Mouse (Mus musculus) stomach, embryonic 15.5 days (tissue): ENCODE measurements at regions not wholly inside any gene's neighbourhood (a gene's known extent, or its start where the extent isn't known, plus 50 kb on each side); places are given as distances from the start of the nearest gene placed in this dataset.

Experiments
- ATAC-seq: fragments of 200-750 bp; cut with Nextera tagmentation; 2 replicates; pipeline ENCODE4 v1.8.0; 2017; ENCODE audit warnings: low read depth, moderate number of reproducible peaks, moderate TSS enrichment; ENCODE audit not compliant: insufficient read depth, low FRiP score
- H3K27ac ChIP-seq: fragments of 300-500 bp; sonication (generic); 2 replicates; pipeline ENCODE4 v1.5.1; 2015; ENCODE audit warnings: mild to moderate bottlenecking, inconsistent platforms
- H3K27me3 ChIP-seq: fragments of 300-500 bp; sonication (generic); replicated peaks from 2 replicates; pipeline ENCODE4 v1.6.1; 2015; ENCODE audit warnings: inconsistent platforms
- H3K36me3 ChIP-seq: fragments of 300-500 bp; sonication (generic); 2 replicates; pipeline ENCODE4 v1.6.1; 2015; ENCODE audit warnings: inconsistent platforms
- H3K4me1 ChIP-seq: fragments of 300-500 bp; sonication (generic); 2 replicates; pipeline ENCODE4 v1.6.1; 2015; ENCODE audit warnings: inconsistent platforms
- H3K4me2 ChIP-seq: fragments of 300-500 bp; sonication (generic); 2 replicates; pipeline ENCODE4 v1.6.1; 2015; ENCODE audit warnings: mild to moderate bottlenecking, inconsistent platforms
- H3K4me3 ChIP-seq: fragments of 300-500 bp; sonication (generic); replicated peaks from 2 replicates; pipeline ENCODE4 v1.5.1; 2015; ENCODE audit warnings: inconsistent platforms
- H3K9ac ChIP-seq: fragments of 300-500 bp; sonication (generic); 2 replicates; pipeline ENCODE4 v1.6.1; 2015; ENCODE audit warnings: inconsistent platforms
- H3K9me3 ChIP-seq: fragments of 300-500 bp; sonication (generic); 2 replicates; pipeline ENCODE4 v1.6.1; 2016; ENCODE audit warnings: inconsistent platforms
- WGBS: fragments of 180-500 bp; shearing (Covaris S2); methylation state at CpG from one replicate; pipeline ENCODE4 v1.1.7; 2015; 5-methylcytosine and 5-hydroxymethylcytosine counted together

GRCm38 (mm10) chr3:149846941-149847539 lies 856.7 kb upstream of the Adgrl2 start:
- Histone ChIP-seq H3K27ac (peak overlapping the region; percentile 31; the same call in 1 of the 2 replicates), H3K4me1 (peaks cover 9% of the 10 kb centered on the region; the same call in 1 of the 2 replicates), H3K9me3 (no peaks in the 10 kb centered on the region), H3K4me2 (no peak overlapping the region), H3K27me3 (no peaks in the 10 kb centered on the region), H3K36me3 (no peaks in the 10 kb centered on the region), H3K9ac (no peak overlapping the region), H3K4me3 (no peak overlapping the region)
- peak; percentile 66; the same call in 1 of the 2 replicates for ATAC-seq
- 46% methylated on average over 7 of the region's 7 CpGs for WGBS

GRCm38 (mm10) chr3:149845826-149846486 lies 855.6 kb upstream of the Adgrl2 start:
- no peak for ATAC-seq
- Histone ChIP-seq H3K36me3 (no peaks in the 10 kb centered on the region), H3K27me3 (no peaks in the 10 kb centered on the region), H3K9me3 (no peaks in the 10 kb centered on the region), H3K4me3 (no peak overlapping the region), H3K4me2 (no peak overlapping the region), H3K9ac (no peak overlapping the region), H3K4me1 (peaks cover 9% of the 10 kb centered on the region; the same call in 1 of the 2 replicates), H3K27ac (no peak overlapping the region)
- 33% methylated on average over 3 of the region's 3 CpGs for WGBS

GRCm38 (mm10) chr3:149845083-149845825 lies 854.9 kb upstream of the Adgrl2 start:
- Histone ChIP-seq H3K9me3 (no peaks in the 10 kb centered on the region), H3K4me3 (peak overlapping the region; percentile 16; the same call in 1 of the 2 replicates), H3K4me1 (peaks cover 9% of the 10 kb centered on the region; the same call in 1 of the 2 replicates), H3K36me3 (no peaks in the 10 kb centered on the region), H3K27me3 (no peaks in the 10 kb centered on the region), H3K9ac (no peak overlapping the region), H3K4me2 (peak overlapping the region; percentile 44), H3K27ac (no peak overlapping the region)
- WGBS, result 8% methylated on average over 18 of the region's 18 CpGs
- no peak for ATAC-seq

- Histone ChIP-seq H3K27me3 (no peaks in the 10 kb centered on the region), H3K27ac (no peak overlapping the region), H3K36me3 (no peaks in the 10 kb centered on the region), H3K9me3 (no peaks in the 10 kb centered on the region), H3K4me3 (no peak overlapping the region), H3K4me2 (no peak overlapping the region), H3K9ac (no peak overlapping the region), H3K4me1 (no peaks in the 10 kb centered on the region)
- no peak for ATAC-seq
Measured at GRCm38 (mm10) chr3:149837921-149838320, 847.6 kb upstream of the Adgrl2 start.

- H3K9ac ChIP-seq, result no peak overlapping the region
- H3K4me1 ChIP-seq, result no peaks in the 10 kb centered on the region
- H3K36me3 ChIP-seq, result no peaks in the 10 kb centered on the region
- 51% methylated on average over 11 of the region's 11 CpGs for WGBS
- H3K27ac ChIP-seq, result no peak overlapping the region
- no peaks in the 10 kb centered on the region for H3K9me3 ChIP-seq
- no peak overlapping the region for H3K4me2 ChIP-seq
- no peak overlapping the region for H3K4me3 ChIP-seq
- ATAC-seq, result no peak
- H3K27me3 ChIP-seq, result no peaks in the 10 kb centered on the region
Measured at GRCm38 (mm10) chr3:149836467-149837233, 846.3 kb upstream of the Adgrl2 start.

- Histone ChIP-seq H3K9me3 (no peaks in the 10 kb centered on the region), H3K36me3 (no peaks in the 10 kb centered on the region), H3K9ac (no peak overlapping the region), H3K27ac (no peak overlapping the region), H3K27me3 (no peaks in the 10 kb centered on the region), H3K4me1 (no peaks in the 10 kb centered on the region), H3K4me2 (no peak overlapping the region), H3K4me3 (no peak overlapping the region)
- no peak for ATAC-seq
- WGBS, result 39% methylated on average over 2 of the region's 2 CpGs
Measured at GRCm38 (mm10) chr3:149827181-149827580, 836.8 kb upstream of the Adgrl2 start.

GRCm38 (mm10) chr3:149826757-149827156 lies 836.4 kb upstream of the Adgrl2 start:
- Histone ChIP-seq H3K4me2 (no peak overlapping the region), H3K27ac (no peak overlapping the region), H3K4me3 (no peak overlapping the region), H3K36me3 (no peaks in the 10 kb centered on the region), H3K4me1 (no peaks in the 10 kb centered on the region), H3K27me3 (no peaks in the 10 kb centered on the region), H3K9me3 (no peaks in the 10 kb centered on the region), H3K9ac (no peak overlapping the region)
- no peak for ATAC-seq
- WGBS, result 50% methylated on average over 9 of the region's 9 CpGs

GRCm38 (mm10) chr3:149820670-149821069 lies 830.3 kb upstream of the Adgrl2 start:
- Histone ChIP-seq H3K27me3 (no peaks in the 10 kb centered on the region), H3K9me3 (no peaks in the 10 kb centered on the region), H3K4me2 (no peak overlapping the region), H3K27ac (no peak overlapping the region), H3K4me3 (no peak overlapping the region), H3K36me3 (no peaks in the 10 kb centered on the region), H3K4me1 (no peaks in the 10 kb centered on the region), H3K9ac (no peak overlapping the region)
- ATAC-seq, result no peak
- WGBS, result 83% methylated on average over 3 of the region's 3 CpGs

DNA sequence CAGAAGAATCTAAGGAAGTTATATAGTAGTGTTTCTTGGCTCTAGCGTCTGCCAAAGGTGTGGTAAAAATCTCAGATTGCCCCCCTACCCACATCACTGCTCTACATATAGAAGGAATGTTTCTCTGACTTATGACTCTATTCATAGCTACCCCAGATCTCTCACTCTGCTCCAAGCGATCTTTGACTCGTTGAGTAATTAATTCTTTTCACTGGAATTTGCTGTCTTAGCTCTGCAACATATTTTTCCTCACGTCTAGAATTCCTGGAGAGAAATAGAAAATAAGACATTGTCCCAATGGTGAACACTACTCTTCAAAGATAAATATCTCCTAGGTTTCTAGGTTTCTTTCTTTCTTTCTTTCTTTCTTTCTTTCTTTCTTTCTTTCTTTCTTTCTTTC lies 829.5 kb upstream of the Adgrl2 start:
- no peak for ATAC-seq
- 56% methylated on average over 4 of the region's 4 CpGs for WGBS

GRCm38 (mm10) chr3:149819081-149819480 lies 828.7 kb upstream of the Adgrl2 start:
- Histone ChIP-seq H3K27me3 (no peaks in the 10 kb centered on the region), H3K4me1 (no peaks in the 10 kb centered on the region), H3K36me3 (no peaks in the 10 kb centered on the region), H3K27ac (no peak overlapping the region), H3K4me2 (no peak overlapping the region), H3K9me3 (no peaks in the 10 kb centered on the region), H3K4me3 (no peak overlapping the region), H3K9ac (no peak overlapping the region)
- WGBS, result 37% methylated on average over 2 of the region's 2 CpGs
- no peak for ATAC-seq

More for the DNA sequence above, 829.5 kb upstream of the Adgrl2 start:
- Histone ChIP-seq H3K27ac (no peak overlapping the region), H3K27me3 (no peaks in the 10 kb centered on the region), H3K4me3 (no peak overlapping the region), H3K9me3 (no peaks in the 10 kb centered on the region), H3K36me3 (no peaks in the 10 kb centered on the region), H3K9ac (no peak overlapping the region), H3K4me1 (no peaks in the 10 kb centered on the region), H3K4me2 (no peak overlapping the region)

GRCm38 (mm10) chr3:149811036-149811435 lies 820.7 kb upstream of the Adgrl2 start:
- Histone ChIP-seq H3K27me3 (no peaks in the 10 kb centered on the region), H3K4me2 (no peak overlapping the region), H3K4me1 (no peaks in the 10 kb centered on the region), H3K27ac (no peak overlapping the region), H3K9ac (no peak overlapping the region), H3K36me3 (no peaks in the 10 kb centered on the region), H3K9me3 (no peaks in the 10 kb centered on the region), H3K4me3 (no peak overlapping the region)
- no peak for ATAC-seq
- WGBS, result 35% methylated on average over 2 of the region's 2 CpGs
